Mouse (Mus musculus) spleen, adult 12 weeks (tissue): ENCODE data around the gene Fras1.

Experiments used
- DNase-seq: peaks from one replicate; pipeline ENCODE4 v3.0.0; 2022; ENCODE audit warnings: low spot score

Gene Fras1

DNA sequence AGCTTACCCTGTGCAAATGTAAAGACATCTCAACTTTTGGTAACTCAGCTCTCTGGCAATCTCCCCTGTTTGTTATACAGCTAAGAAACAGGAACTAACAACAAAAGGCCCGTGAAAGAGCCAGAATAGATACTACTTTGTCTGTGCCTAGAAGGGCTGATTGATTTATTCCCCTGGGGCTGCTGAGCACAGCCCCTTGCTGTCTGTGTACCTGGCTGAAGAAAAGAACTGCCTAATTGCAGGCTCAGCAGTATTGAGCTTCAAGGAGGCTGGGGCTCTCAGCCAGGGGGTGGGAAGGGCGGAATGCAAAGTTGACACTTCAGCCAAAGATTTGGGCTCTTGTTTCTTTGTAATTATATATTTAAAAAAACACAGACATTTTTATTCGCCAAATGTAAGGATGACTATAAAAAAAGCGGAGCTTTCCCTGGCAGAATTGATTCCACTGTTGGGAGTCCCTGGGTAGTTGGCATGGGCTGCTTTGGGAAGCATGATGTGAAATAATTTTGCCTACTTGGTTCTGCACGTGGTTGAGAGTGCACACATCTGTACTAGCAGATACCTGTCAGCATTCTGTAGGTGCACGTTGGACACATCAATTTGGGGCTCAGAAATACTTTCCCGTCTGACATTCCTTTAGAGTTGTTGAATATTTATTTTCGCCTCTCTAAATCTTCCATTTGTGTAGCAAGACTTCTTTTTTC lies 31.5 kb downstream of the Fras1 start:
- no peak for DNase-seq

DNA sequence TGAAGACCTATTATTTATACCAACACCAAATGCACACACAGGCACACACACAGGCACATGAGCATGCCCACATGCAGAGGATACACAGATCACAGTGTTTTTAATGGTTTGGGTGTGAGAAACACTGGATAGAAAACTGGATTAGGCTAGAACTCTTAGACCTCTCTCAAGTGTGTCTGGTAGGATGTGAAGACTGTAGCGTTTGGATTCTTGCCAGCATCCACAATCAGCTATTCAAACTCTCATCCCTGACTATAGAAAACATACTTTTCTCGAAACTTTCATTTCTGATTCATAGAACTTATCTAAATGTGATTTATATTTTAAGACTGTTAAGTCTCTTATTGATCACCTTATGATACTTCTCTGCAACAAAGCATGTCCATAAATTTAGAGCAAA lies 34.5 kb downstream of the Fras1 start:
- no peak for DNase-seq

DNA sequence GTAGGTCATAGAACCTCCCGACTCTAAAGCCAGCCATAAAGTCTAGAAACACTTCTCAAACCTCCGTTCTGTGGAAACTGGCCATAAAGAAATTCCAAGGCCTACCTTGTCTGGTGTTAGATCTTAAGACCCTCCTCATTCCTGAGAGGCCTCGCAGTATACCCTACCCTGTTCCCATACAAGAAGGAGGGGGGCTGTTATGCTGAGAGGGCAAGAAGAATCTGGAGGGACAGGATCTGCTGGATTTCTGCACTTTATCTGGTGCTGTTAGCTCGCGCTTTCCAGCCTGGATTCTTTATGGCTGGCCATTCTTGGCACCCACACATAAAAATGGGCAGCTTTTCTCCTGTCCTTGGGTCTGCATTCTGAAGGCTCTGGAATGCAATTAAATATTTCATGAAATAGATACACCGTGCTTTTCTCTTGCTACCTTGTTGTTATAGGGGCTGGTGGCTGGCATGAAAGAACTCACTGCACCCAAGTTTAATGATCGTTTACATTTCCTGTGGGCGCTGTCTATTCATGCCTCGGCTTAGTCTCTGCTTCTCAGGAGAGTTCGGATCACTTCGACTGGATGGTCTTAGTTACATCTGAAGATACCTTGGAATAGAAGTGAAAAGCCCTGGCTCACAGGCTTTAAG lies 39.1 kb downstream of the Fras1 start:
- DNase-seq = no peak

DNA sequence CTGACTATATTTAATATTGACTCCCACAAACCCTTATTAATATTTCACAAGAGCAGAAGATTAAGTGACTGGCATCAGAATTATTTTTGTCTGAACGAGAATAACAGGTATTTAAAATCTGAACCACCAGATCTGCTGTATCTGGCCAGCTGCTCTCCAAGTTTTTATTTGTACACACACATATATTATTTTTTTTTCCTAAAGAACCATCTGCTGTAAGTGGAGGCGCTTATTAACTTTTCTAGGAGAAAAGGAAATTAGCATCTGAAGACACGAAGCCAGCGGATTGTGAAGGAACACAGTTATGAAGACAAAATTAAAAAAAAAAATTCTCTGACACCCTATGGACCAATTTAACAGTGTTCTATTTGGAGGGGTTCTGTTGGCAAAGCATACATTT lies 43.4 kb downstream of the Fras1 start:
- DNase-seq = no peak

DNA sequence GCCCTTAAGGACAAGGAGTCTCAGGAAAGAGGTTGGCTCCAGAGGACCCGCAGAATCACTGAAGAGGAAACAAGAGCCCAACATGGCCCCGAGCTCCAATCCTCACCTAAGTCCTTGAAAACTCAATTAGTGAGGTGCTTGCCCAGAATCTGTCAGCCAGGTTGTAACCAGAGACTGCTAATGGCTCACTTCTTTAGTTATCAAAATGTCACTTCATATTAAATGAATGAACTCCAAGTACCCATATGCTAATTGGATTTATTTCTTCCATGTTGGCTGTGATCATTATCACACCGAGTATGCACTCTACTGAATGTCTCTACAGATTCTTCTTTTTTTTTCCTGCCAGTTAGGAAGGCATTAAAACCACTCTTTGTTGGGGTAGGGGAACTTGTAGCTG lies 47.8 kb downstream of the Fras1 start:
- no peak for DNase-seq

DNA sequence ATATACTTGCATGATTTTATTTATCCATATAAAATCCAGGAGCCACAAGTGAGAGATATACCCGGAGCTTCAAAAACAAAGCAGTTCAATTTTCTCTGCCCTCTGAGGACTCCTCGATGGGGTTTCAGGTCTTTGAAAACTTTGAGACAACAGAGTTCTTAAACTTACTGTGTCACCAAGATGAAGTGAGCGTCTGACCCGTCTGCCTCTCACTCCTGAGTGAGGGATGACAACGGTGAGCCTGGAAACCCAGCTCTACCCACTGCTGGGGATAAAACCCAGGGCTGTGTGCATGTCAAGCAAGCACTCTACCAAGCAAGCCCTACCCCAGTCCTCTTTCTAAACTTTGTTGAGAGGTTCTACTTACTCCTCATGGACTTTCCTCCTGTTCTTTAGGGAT lies 49.0 kb downstream of the Fras1 start:
- no peak for DNase-seq

DNA sequence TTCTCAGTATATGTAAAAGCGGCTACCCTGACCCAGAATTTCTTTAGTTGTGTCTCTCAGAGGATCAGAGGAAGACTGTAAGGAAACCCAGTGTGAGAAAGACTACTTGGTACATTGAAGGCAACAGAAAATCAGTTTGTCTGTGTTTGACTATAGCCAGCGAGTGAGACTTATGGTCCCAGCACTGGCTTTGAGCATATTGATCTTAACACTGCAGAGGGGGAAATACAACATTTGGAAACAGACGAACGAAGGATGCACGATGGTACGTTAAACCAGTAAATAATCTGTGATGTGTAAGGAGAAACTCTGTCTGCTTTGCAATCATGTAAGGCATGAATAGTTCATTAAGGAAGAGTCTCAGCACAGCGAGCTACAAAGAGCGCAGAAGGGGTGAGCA lies 51.6 kb downstream of the Fras1 start:
- DNase-seq = no peak

DNA sequence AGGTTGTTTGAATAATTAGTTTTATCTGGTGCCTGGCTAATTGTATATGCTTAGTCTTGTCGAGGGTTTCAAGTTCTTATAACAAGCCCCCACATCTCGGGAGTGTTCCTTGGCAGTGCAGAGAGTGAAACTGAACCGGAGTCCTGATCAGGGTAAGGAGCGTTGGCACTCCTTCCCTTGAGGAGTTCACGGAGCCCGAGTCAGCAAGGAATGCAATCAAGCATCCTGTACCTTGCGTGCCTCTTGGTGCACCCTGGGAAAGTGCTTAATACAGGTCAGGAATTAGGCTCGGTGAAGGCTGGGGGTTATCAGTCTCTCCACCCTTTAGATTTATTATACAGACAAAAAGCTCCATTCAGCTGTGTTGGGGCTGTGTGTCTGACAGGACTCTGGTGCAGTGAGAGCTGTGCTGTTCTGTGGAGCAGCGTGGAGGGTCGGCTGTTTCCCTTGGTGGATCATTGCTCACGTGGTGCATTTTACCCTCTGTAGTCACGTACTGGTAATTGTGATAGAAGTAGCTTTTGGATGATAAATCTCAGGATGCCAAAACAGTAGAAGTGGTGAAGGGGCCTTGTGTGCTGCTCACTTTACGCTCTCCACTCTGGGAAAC lies 55.9 kb downstream of the Fras1 start:
- no peak for DNase-seq

DNA sequence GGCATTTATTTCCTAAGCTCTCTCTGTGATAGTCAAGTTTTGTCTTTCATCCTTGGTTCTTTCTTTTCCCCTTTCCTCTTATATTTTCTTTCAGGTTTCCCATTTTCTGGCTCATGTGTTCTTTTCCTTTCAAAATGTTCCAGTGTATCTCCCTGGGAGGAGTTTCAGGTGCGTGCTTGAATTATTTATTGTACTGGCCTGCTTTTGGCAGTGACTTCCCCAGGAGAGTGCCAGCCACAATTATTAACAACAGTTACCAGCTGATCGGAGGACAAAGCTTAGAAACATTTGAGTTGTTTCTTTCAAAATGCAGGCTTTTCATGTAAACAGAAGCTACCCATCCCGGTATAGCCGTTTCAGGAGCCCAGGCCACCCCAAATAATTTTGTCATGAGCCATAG lies 64.1 kb downstream of the Fras1 start:
- DNase-seq = no peak

DNA sequence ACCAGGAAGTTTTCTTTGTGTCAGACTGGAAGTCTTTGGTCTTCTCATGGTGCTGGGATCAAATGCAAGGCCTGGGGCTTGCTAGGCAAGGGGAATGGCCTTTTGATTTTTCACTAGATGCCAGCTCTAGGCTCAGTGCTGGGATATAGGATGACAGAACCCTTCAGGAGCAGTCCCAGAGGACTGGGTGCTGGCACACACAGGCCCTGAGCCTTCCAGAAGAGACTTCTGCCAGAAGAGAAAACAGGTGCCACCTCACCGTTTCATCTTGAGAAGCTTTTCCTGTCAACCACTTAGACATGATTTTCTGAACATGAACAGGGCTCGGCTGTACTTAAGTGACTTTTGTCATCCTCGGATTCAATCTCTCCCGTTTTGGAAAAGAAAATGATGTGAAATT lies 66.1 kb downstream of the Fras1 start:
- DNase-seq = no peak

DNA sequence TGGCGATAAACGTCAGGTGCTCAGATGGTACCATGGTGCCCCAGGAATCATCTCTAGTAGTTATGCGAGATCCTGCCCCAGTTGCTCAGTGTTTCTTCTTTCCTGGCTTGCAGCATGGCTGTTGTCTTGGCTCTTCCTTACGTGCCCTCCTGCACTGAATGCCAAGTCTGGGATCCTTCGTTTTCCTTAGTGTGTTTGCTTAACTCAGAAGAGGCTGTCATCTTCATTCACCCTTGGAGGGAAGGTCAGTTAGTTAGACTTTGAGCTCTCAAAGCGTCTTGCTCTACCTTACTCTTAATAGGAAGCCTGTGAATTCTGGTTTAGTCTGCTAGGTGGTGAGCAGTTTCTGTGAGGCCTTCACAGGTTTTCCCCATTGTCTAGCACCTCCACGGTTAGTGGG lies 73.7 kb downstream of the Fras1 start:
- DNase-seq = no peak

DNA sequence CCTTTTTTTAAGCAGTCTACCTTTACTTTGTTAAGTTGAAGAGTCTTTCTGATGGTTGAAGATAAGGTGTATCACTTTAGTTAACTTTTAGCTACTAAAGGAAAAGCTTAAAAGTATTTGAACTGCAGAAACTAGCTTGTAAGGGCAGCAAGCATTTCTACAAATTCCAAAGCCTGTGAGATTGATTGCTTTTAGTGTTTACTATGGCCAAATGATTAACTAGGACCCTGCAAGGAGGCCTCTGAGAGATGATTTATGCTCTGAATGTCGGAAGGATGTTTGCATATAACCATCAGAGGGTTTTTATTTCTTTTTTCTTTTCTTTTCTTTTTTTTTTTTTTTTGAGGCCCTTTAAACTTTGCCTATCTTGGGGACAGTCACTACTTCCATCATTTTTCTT lies 78.3 kb downstream of the Fras1 start:
- DNase-seq = no peak

DNA sequence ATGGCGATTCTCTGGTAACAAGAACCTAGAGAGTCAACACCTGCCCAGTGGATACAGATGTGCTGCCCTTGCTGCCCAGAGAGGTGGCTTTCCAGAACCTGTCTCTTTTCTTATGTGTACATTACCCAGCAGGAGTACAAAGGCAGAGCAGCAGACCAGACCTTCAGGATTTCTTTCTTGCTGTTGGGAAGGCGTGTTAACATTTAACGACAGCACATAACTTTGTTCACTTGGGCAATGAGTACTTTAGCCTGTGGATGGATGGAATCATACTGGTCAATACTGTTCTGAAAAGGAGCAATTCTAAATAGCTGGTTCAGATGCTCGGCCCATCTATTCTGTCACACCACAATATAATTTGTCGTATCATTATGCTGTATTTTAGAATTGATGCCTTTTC lies 79.6 kb downstream of the Fras1 start:
- DNase-seq = no peak

DNA sequence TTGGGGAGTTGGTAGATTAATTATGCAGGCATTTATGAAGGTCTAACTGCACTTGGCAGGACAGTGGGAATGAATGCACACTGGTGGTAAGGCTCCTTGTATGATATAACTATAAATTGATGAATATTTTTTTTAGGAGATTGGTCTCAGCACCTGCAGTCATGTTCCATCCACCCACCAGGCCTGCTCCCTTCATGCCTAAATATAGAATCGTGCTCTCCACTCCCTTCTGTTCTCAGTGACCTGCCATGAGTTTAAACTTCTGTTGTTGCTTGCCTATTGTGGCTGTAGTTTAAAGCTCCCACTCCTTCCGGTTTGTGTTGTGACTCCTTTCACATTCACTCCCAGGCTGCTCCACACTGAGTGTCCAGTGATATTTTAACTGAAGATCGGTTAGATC lies 80.7 kb downstream of the Fras1 start:
- no peak for DNase-seq

DNA sequence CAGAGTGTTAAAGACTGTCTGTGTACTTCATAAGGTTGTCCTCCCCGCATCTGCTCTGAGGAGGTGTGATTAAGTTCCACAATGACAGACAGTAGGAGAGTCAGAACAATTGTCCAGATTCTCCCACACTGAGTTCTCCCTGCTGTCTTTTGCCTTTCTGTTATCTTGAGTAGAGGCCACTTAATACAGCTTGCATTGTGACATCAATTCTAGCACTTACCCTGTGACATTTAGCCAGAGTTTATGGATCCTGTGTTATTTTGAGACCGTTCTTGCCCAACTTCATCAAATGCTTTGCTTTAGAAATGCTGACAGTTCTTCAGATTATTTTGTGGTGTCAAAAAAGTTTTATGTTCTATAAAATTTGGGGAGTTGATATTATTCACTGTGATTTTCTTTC lies 81.5 kb downstream of the Fras1 start:
- no peak for DNase-seq

DNA sequence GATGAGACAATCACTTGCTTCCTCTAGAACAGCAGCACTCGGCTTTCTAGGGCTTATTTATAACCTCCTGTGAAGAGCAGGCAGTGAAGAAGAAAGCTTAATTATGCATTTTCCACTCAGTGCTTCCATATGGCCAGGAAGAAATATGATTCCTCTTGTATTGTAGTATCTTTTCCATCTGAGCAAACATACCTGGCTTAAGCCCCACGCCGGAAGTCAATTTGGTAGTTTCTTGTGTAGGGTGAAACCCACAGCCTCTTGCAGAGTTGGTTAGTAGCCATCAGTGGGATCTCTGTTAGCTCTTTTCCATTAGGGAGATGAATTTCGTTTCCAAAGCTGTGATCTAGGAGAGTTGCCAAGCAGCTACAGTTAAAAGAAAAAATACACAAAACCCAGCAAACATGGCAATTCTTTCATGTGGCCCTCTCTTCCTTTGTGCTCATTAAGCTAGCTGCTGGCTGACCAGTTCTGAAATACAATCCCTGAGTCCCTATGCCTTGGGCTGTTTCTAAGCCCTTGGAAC lies 83.7 kb downstream of the Fras1 start:
- DNase-seq = no peak

DNA sequence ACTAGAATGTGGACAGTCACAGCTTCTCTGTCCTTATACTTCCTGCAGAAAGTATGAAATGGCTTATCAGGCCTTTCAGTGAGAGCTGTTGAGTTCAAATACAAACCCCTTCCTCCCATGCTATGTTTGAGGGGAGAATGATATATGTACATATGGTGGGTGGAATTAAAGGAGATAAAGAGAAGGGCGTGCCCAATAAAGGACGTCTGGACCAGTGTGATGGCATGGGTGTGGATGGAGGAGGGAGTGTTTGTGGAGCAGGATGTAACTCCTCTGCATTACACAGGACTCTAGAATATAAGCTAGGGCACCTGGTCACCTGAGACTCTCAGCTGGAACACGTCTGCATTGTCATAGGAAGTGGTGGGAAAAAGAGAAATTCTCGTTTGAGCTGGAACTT lies 85.8 kb downstream of the Fras1 start:
- DNase-seq = no peak

DNA sequence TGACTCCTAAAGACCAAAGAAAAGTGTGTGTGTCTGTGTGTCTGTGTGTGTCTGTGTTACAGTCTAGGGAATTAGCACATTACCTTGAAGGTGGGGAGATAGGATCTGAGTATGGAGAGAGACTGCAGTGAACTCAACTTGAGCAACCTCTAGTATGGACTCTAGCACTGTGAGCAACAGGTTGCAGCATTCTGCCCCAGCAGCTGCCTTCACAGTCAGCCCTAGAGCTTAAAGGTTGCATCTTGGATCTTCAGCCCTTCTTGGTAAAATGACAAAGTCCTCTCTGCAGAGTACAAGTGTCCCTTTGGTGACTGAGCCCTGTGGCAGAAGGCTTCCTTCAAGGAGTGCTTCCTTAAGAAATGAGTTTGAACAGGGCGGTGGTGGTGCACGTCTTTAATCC lies 88.4 kb downstream of the Fras1 start:
- DNase-seq = no peak

DNA sequence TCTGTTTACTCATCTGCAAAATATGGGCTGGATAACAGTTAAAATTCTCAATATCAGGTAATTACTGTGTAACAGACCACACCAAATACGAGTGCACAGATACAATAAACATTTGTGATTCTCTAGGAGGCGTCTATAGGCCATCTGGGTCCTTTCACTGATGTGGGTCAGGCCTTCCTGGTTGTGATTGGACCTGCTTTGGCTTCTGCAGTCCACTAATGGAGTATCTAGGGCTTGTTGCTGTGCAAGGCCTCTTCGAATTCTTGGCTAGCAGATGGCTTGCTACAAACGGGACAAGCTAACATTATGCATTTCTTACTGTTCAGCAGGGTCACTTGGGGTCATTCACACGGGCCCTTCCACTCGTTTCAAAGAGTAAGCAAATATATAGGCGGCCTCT lies 92.7 kb downstream of the Fras1 start:
- no peak for DNase-seq

DNA sequence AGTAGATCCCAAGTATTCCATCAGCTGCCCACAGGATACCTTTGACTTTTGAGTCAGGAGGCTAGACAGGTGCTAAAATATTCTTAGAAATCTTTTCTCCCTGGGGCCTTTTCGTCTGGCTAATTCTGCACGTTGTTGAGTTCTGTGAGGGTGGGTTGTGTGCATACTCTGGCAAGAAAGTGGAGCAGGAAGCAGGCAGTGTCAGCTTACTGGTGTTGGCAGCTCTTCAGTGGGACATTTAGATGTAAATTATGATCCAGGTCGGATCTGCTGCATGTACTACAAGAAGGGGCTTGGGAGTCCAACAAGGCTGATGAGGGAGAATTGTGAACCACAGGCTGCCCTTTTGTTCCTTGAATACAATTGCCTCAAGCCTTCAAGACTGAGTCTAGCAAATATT lies 98.2 kb downstream of the Fras1 start:
- DNase-seq = no peak

DNA sequence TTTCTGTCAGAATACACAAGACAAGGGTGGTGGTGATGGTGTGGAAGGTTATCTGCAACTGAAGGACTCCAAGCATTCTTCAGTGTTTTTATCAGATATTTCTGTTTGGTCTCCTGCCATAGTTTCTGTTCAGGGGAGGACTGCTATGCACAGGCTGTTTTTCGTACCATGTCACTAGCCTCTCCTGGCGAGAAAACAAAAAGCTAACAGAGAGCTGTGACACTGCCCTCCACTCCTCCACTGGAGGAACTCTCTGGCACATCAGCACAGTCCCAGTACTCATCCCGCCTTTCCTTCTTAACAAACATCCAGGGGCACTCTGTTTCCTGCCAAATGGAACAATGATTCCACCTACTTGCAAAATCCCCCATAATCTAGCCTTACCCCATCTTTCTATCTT lies 101.7 kb downstream of the Fras1 start:
- DNase-seq = no peak

DNA sequence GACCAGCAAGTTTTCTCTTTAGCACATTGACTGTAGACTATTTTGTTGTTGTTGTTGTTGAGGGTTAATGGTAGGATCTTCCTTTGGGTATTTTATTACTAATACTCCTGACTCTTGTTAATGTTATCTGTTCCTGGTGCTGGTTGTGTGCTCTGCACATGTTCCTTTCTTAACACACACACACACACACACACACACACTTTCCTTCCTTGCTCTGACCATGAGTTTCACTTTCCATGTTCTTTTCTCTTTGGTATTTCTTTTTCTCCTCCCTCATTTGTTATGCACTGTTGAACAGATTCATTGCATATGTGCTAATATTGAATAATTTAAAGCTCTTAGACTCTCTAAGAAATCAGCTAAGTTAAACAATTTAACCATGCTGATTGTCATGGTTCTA lies 105.2 kb downstream of the Fras1 start:
- no peak for DNase-seq

DNA sequence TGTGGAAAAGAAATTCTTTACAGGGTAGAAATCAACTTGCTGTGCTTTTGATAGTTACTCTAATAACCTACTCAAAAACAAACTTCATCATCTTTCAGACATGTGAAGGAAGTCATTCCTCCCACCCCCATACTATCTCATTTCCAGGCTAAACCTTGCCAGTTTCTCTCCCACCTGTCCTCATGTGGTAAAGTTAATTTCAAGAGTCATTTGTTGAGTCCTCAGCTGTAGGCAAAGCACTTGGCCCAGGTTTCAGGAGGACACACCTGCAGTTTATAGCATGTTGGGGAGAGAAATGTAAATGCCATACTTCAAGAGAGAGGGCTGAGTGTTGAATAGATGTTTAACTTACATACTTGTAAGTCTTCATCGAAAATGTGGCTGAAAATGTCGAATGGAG lies 107.4 kb downstream of the Fras1 start:
- no peak for DNase-seq

DNA sequence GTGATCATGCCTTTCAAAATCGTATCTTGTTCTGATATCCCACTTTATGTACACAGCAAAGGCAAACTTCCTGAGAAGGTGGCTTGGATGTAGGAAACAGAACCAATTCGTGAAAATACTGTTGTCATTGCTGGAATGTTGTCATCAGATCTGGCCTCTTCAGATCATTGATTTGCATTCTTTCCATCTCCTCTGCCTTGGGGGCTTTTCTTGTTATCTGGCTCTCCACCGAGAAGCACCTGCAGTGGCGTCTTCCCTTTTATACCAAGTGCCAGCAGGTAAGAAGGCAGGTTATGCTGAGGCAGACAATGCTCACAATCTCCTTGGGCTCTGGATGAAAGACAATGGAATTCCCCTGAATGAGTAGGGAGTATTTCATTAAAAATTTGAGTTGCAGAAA lies 108.3 kb downstream of the Fras1 start:
- DNase-seq = no peak
